Mouse (Mus musculus) c-Kit-positive CD71-positive TER-119-negative erythroid progenitor cells, embryonic 14.5 days (primary cell): ENCODE results near the gene Mrps18a.

Source experiments
- DNase-seq: peaks from one replicate; pipeline ENCODE4 v3.0.0-alpha.2; 2013; ENCODE audit warnings: low read depth

The Mrps18a gene

GRCm38 (mm10) chr17:46102608-46103159, 8.1 kb upstream of the Mrps18a start:
- DNase-seq = no peak

GRCm38 (mm10) chr17:46104487-46104886, 6.3 kb upstream of the Mrps18a start:
- no peak for DNase-seq

- no peak for DNase-seq
These were observed 2.5 kb upstream of the Mrps18a start for GRCm38 (mm10) chr17:46108286-46108685.

- no peak for DNase-seq
These were observed 4.7 kb downstream of the Mrps18a start for GRCm38 (mm10) chr17:46115489-46115888.

- no peak for DNase-seq
These were observed 5.4 kb downstream of the Mrps18a start for GRCm38 (mm10) chr17:46116138-46116537.

- no peak for DNase-seq
These were observed 6.1 kb downstream of the Mrps18a start for GRCm38 (mm10) chr17:46116881-46117280.

GRCm38 (mm10) chr17:46117623-46118422, 7.0 kb downstream of the Mrps18a start:
- no peak for DNase-seq

GRCm38 (mm10) chr17:46118423-46118850, 7.7 kb downstream of the Mrps18a start:
- DNase-seq = no peak

- no peak for DNase-seq
These were observed 8.9 kb downstream of the Mrps18a start for GRCm38 (mm10) chr17:46119641-46120040.

- no peak for DNase-seq
These were observed 12.0 kb downstream of the Mrps18a start for GRCm38 (mm10) chr17:46122791-46123190.

- DNase-seq = no peak
These were observed 12.5 kb downstream of the Mrps18a start for GRCm38 (mm10) chr17:46123285-46123684.

- DNase-seq = no peak
These were observed 13.3 kb downstream of the Mrps18a start for GRCm38 (mm10) chr17:46123953-46124700.

- DNase-seq = no peak
These were observed 15.8 kb downstream of the Mrps18a start for GRCm38 (mm10) chr17:46126608-46127007.

- no peak for DNase-seq
These were observed 17.2 kb downstream of the Mrps18a start for GRCm38 (mm10) chr17:46127814-46128493.

- no peak for DNase-seq
These were observed 19.1 kb downstream of the Mrps18a start for GRCm38 (mm10) chr17:46129741-46130498.

GRCm38 (mm10) chr17:46132058-46132718, 21.4 kb downstream of the Mrps18a start:
- no peak for DNase-seq

GRCm38 (mm10) chr17:46132862-46133261, 22.1 kb downstream of the Mrps18a start:
- DNase-seq = no peak

- DNase-seq = peak; percentile 75
These were observed 27.9 kb downstream of the Mrps18a start for GRCm38 (mm10) chr17:46138563-46139236.

- no peak for DNase-seq
These were observed 29.1 kb downstream of the Mrps18a start for GRCm38 (mm10) chr17:46139872-46140271.
